Mouse (Mus musculus) limb, embryonic 14.5 days (tissue): ENCODE measurements around the gene Olfr1564. TPM values are rescaled to one million over a fixed set of nuclear protein-coding genes. Genes with fewer than 3 reads are reported as not detected.
"Not testable (repeated sequence)": the region's sequence is repeated elsewhere in the genome, so short reads cannot be mapped to it uniquely, and the experiment has no call there.

ENCODE experiments used
- ATAC-seq: fragments of 200-750 bp; cut with Nextera tagmentation; 2 replicates; pipeline ENCODE4 v1.8.0; 2017; ENCODE audit warnings: low read depth, moderate number of reproducible peaks, moderate TSS enrichment; ENCODE audit not compliant: low FRiP score
- DNase-seq: peaks from one replicate; pipeline ENCODE4 v3.0.0-alpha.2; 2015; ENCODE audit warnings: low spot score
- H3K27ac ChIP-seq: fragments of 300-500 bp; sonication (generic); replicated peaks from 2 replicates; pipeline ENCODE4 v1.5.1; 2014; ENCODE audit warnings: low read depth, mild to moderate bottlenecking, low read length, moderate library complexity, mixed read lengths
- H3K27me3 ChIP-seq: fragments of 300-500 bp; sonication (generic); 2 replicates; pipeline ENCODE4 v1.6.1; 2014; ENCODE audit warnings: low read length, mixed read lengths; ENCODE audit not compliant: control insufficient read depth, insufficient read depth
- H3K36me3 ChIP-seq: fragments of 300-500 bp; sonication (generic); 2 replicates; pipeline ENCODE4 v1.6.1; 2014; ENCODE audit warnings: mild to moderate bottlenecking, low read length, moderate library complexity, mixed read lengths; ENCODE audit not compliant: control insufficient read depth, insufficient read depth
- H3K4me1 ChIP-seq: fragments of 300-500 bp; sonication (generic); 2 replicates; pipeline ENCODE4 v1.6.1; 2014; ENCODE audit warnings: antibody characterized with exemption, low read length, mixed read lengths; ENCODE audit not compliant: control insufficient read depth, insufficient read depth
- H3K4me2 ChIP-seq: fragments of 300-500 bp; sonication (generic); replicated peaks from 2 replicates; pipeline ENCODE4 v1.6.1; 2014; ENCODE audit warnings: low read depth, mild to moderate bottlenecking, low read length, moderate library complexity; ENCODE audit not compliant: severe bottlenecking
- H3K4me3 ChIP-seq: fragments of 300-500 bp; sonication (generic); replicated peaks from 2 replicates; pipeline ENCODE4 v1.5.1; 2014; ENCODE audit warnings: low read length
- H3K9ac ChIP-seq: fragments of 300-500 bp; sonication (generic); 2 replicates; pipeline ENCODE4 v1.6.1; 2014; ENCODE audit warnings: mild to moderate bottlenecking, low read depth, low read length, moderate library complexity; ENCODE audit not compliant: severe bottlenecking
- H3K9me3 ChIP-seq: fragments of 300-500 bp; sonication (generic); 2 replicates; pipeline ENCODE4 v1.6.1; 2016; ENCODE audit warnings: low read length; ENCODE audit not compliant: control insufficient read depth
- POLR2A ChIP-seq: fragments of 200-500 bp; IDR thresholded peaks from 2 replicates; pipeline ENCODE4 v1.8.0; 2012; ENCODE audit warnings: inconsistent platforms, mild to moderate bottlenecking, moderate library complexity, borderline replicate concordance; ENCODE audit not compliant: insufficient read depth, insufficient read length; ENCODE audit errors: extremely low read depth
- WGBS: fragments of 180-500 bp; shearing (Covaris S2); extraction: QIAGEN DNeasy Blood & Tissue Kit; methylation state at CpG from one replicate; pipeline ENCODE4 v1.1.7; 2014; 5-methylcytosine and 5-hydroxymethylcytosine counted together
- polyA plus RNA-seq, 2 experiments: library from polyadenylated mRNA; depleted of rRNA in 1 of 2; stranded (reverse) in 1 of 2; unstranded in 1 of 2; fragments of >200 nt; fragmentation: Nextera tagmentation in 1 of 2; extraction: Ambion mirVana in 1 of 2; gene quantifications; 2 replicates each; pipeline versions ENCODE4 v1.2.1 to v1.2.3; 2012 to 2014

Gene Olfr1564
- polyA plus RNA-seq (2012; rRNA removed) (0.29 and 0.67 TPM in 2 replicates), polyA plus RNA-seq (2014; fragmentation: Nextera tagmentation; extraction: Ambion mirVana) (not detected in 2 replicates)

GRCm38 (mm10) chr17:33221590-33221989, at the start of gene Olfr1564:
Gene Olfr1564, minus strand, starts transcription at chr17:33221690.
- TF ChIP-seq POLR2A = no peak
- Histone ChIP-seq H3K4me1 (no peaks in the 10 kb centered on the region), H3K9ac (no peak within 1 kb of the TSS), H3K9me3 (peaks cover 5% of the 10 kb centered on the region), H3K27me3 (no peaks in the 10 kb centered on the region), H3K4me3 (no peak within 1 kb of the TSS), H3K36me3 (no peaks in the 10 kb centered on the region), H3K27ac (no peak within 1 kb of the TSS), H3K4me2 (no peak within 1 kb of the TSS)
- ATAC-seq (no peak), DNase-seq (no peak)
- 83% methylated on average over 2 of the region's 2 CpGs for WGBS

- H3K9ac ChIP-seq = no peak overlapping the region
- no peak for TF ChIP-seq POLR2A
- H3K4me1 ChIP-seq = no peaks in the 10 kb centered on the region
- DNase-seq = no peak
- H3K27ac ChIP-seq = no peak overlapping the region
- no peak overlapping the region for H3K4me2 ChIP-seq
- H3K9me3 ChIP-seq = no peaks in the 10 kb centered on the region
- no peak for ATAC-seq
- no peaks in the 10 kb centered on the region for H3K27me3 ChIP-seq
- no peak overlapping the region for H3K4me3 ChIP-seq
- whole genome bisulfite sequencing = 87% methylated on average over 9 of the region's 9 CpGs
- no peaks in the 10 kb centered on the region for H3K36me3 ChIP-seq
Observed at GRCm38 (mm10) chr17:33268907-33269306, 47.4 kb upstream of the Olfr1564 start.

- no peak within 1 kb of the TSS for H3K27ac ChIP-seq
- H3K4me3 ChIP-seq = no peak within 1 kb of the TSS
- DNase-seq = no peak
- H3K9ac ChIP-seq = no peak within 1 kb of the TSS
- H3K27me3 ChIP-seq = no peaks in the 10 kb centered on the region
- ATAC-seq = no peak
- no peaks in the 10 kb centered on the region for H3K4me1 ChIP-seq
- no peak within 1 kb of the TSS for H3K4me2 ChIP-seq
- H3K36me3 ChIP-seq = no peaks in the 10 kb centered on the region
- no peaks in the 10 kb centered on the region for H3K9me3 ChIP-seq
- 68% methylated on average over 1 of the region's 1 CpGs for WGBS
- TF ChIP-seq POLR2A = no peak
Observed at GRCm38 (mm10) chr17:33264376-33264775, 42.9 kb upstream of the Olfr1564 start, which contains the start of gene Olfr63. Gene Olfr63, plus strand, starts transcription at chr17:33264676.

- no CpG with 5 or more reads among the region's 2 CpGs for WGBS
- H3K27ac ChIP-seq, ATAC-seq: not testable (repeated sequence)
Observed at GRCm38 (mm10) chr17:33255319-33255657, 33.8 kb upstream of the Olfr1564 start.

GRCm38 (mm10) chr17:33254530-33255318, 33.2 kb upstream of the Olfr1564 start, which contains the start of gene Zfp955a:
Gene Zfp955a, minus strand, starts transcription at chr17:33255145.
- WGBS = 30% methylated on average over 1 of the region's 34 CpGs
- not testable (repeated sequence) for H3K4me1 ChIP-seq, DNase-seq

More at GRCm38 (mm10) chr17:33255319-33255657, 33.8 kb upstream of the Olfr1564 start:
- not testable (repeated sequence) for H3K9ac ChIP-seq, H3K4me2 ChIP-seq, H3K27me3 ChIP-seq, DNase-seq, H3K4me3 ChIP-seq, H3K36me3 ChIP-seq, H3K4me1 ChIP-seq, H3K9me3 ChIP-seq

GRCm38 (mm10) chr17:33236646-33237045, 15.2 kb upstream of the Olfr1564 start:
- H3K9me3 ChIP-seq, H3K4me1 ChIP-seq, H3K4me2 ChIP-seq, H3K27me3 ChIP-seq, H3K4me3 ChIP-seq, H3K27ac ChIP-seq, H3K9ac ChIP-seq, ATAC-seq, DNase-seq: not testable (repeated sequence)
- WGBS = 95% methylated on average over 1 of the region's 1 CpGs
- H3K36me3 ChIP-seq = peaks cover 14% of the 10 kb centered on the region

More at GRCm38 (mm10) chr17:33254530-33255318, 33.2 kb upstream of the Olfr1564 start, which contains the start of gene Zfp955a:
- H3K4me3 ChIP-seq, H3K36me3 ChIP-seq, H3K27me3 ChIP-seq, H3K9ac ChIP-seq, H3K9me3 ChIP-seq, H3K27ac ChIP-seq, H3K4me2 ChIP-seq: not testable (repeated sequence)
- ATAC-seq = peak; percentile 99

- not testable (repeated sequence) for ATAC-seq, H3K27me3 ChIP-seq, H3K36me3 ChIP-seq, H3K27ac ChIP-seq, H3K9me3 ChIP-seq, H3K4me3 ChIP-seq, H3K4me2 ChIP-seq, H3K9ac ChIP-seq, DNase-seq, H3K4me1 ChIP-seq
- no CpG with 5 or more reads among the region's 2 CpGs for WGBS
Observed at GRCm38 (mm10) chr17:33191002-33191401, 30.5 kb downstream of the Olfr1564 start, which contains the start of gene Olfr239. Gene Olfr239, plus strand, starts transcription at chr17:33191302.

DNA sequence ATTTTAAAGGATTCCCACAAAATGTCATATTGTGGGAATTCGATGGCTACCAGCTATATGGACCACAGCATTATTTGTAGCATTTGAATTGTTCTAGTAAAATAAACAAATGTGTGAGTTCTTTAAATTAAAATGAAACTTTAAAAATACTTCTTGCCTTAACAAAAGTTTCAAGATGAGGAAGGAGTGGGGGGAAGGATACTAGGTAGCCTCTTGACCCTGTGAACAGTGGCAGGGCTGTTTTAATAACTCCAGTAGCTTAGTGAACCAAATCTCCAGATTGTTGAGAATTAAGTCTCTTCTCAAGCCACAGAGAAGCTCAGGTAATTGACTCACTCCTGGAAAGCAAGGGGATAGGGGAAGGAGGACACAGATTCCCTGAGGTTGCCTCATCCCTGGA, 53.3 kb downstream of the Olfr1564 start, which contains the start of gene Olfr55:
TSS of gene Olfr55 (plus strand) at position 301 of the 400 bp plus-strand sequence.
- not testable (repeated sequence) for H3K36me3 ChIP-seq, ATAC-seq, H3K27ac ChIP-seq, H3K4me3 ChIP-seq, H3K9me3 ChIP-seq, H3K4me1 ChIP-seq, H3K27me3 ChIP-seq, H3K4me2 ChIP-seq, H3K9ac ChIP-seq, DNase-seq
- 78% methylated on average over 1 of the region's 1 CpGs for WGBS
